Mouse (Mus musculus): ENCODE measurements around the gene Plcl2. TPM values are rescaled to one million over a fixed set of nuclear protein-coding genes. Genes with fewer than 3 reads are reported as not detected.
A peak's percentile ranks its signal among the peaks of the same experiment; 100 is the strongest.
"Not testable (repeated sequence)": the region's sequence is repeated elsewhere in the genome, so short reads cannot be mapped to it uniquely, and the experiment has no call there.

Gene Plcl2
- polyA plus RNA-seq, 1 experiment: 4.3 TPM

GRCm38 (mm10) chr17:50635961-50636585 lies 126.9 kb downstream of the Plcl2 start:
- Histone ChIP-seq H3K4me1 (ENCODE audit: control insufficient read depth, insufficient read depth, low read length) (no peaks in the 10 kb centered on the region), H3K36me3 (ENCODE audit: control insufficient read depth, insufficient read depth, low read length) (no peaks in the 10 kb centered on the region), H3K27ac (ENCODE audit: insufficient read depth, low read depth, low read length) (no peak overlapping the region), H3K4me3 (ENCODE audit: insufficient read depth, low read depth, low read length) (no peak overlapping the region), H3K27me3 (replicated peaks; ENCODE audit: control insufficient read depth, insufficient read depth, low read length) (no peaks in the 10 kb centered on the region)
- TF ChIP-seq CTCF (conservative IDR thresholded peaks at IDR 0.05; ENCODE audit: insufficient read depth, insufficient read length, low read depth, low read length) (no peak), POLR2A (IDR thresholded peaks at IDR 0.05; ENCODE audit: low read depth, low read length) (no peak)
- WGBS: 52% methylated on average over 8 of the region's 8 CpGs
- no peak for DNase-seq

GRCm38 (mm10) chr17:50638791-50639190 lies 129.6 kb downstream of the Plcl2 start:
- Histone ChIP-seq H3K27ac (ENCODE audit: insufficient read depth, low read depth, low read length) (no peak overlapping the region), H3K4me1 (ENCODE audit: control insufficient read depth, insufficient read depth, low read length) (no peaks in the 10 kb centered on the region), H3K36me3 (ENCODE audit: control insufficient read depth, insufficient read depth, low read length) (no peaks in the 10 kb centered on the region), H3K4me3 (ENCODE audit: insufficient read depth, low read depth, low read length) (no peak overlapping the region), H3K27me3 (replicated peaks; ENCODE audit: control insufficient read depth, insufficient read depth, low read length) (no peaks in the 10 kb centered on the region)
- WGBS: 70% methylated on average over 3 of the region's 3 CpGs
- TF ChIP-seq CTCF (conservative IDR thresholded peaks at IDR 0.05; ENCODE audit: insufficient read depth, insufficient read length, low read depth, low read length) (no peak), POLR2A (IDR thresholded peaks at IDR 0.05; ENCODE audit: low read depth, low read length) (no peak)
- DNase-seq: no peak

- Histone ChIP-seq H3K36me3 (ENCODE audit: control insufficient read depth, insufficient read depth, low read length) (no peaks in the 10 kb centered on the region), H3K27ac (ENCODE audit: insufficient read depth, low read depth, low read length) (no peak overlapping the region), H3K4me3 (ENCODE audit: insufficient read depth, low read depth, low read length) (no peak overlapping the region), H3K4me1 (ENCODE audit: control insufficient read depth, insufficient read depth, low read length) (no peaks in the 10 kb centered on the region), H3K27me3 (replicated peaks; ENCODE audit: control insufficient read depth, insufficient read depth, low read length) (no peaks in the 10 kb centered on the region)
- TF ChIP-seq CTCF (conservative IDR thresholded peaks at IDR 0.05; ENCODE audit: insufficient read depth, insufficient read length, low read depth, low read length) (no peak), POLR2A (IDR thresholded peaks at IDR 0.05; ENCODE audit: low read depth, low read length) (no peak)
- no peak for DNase-seq
- WGBS: 99% methylated on average over 2 of the region's 2 CpGs
These were observed 131.9 kb downstream of the Plcl2 start for GRCm38 (mm10) chr17:50641076-50641610.

- no peak overlapping the region for H3K27ac ChIP-seq (ENCODE audit: insufficient read depth, low read depth, low read length)
- TF ChIP-seq POLR2A (IDR thresholded peaks at IDR 0.05; ENCODE audit: low read depth, low read length) (no peak), CTCF (conservative IDR thresholded peaks at IDR 0.05; ENCODE audit: insufficient read depth, insufficient read length, low read depth, low read length) (no peak)
- WGBS: 97% methylated on average over 1 of the region's 1 CpGs
- no peaks in the 10 kb centered on the region for H3K36me3 ChIP-seq (ENCODE audit: control insufficient read depth, insufficient read depth, low read length)
- no peak overlapping the region for H3K4me3 ChIP-seq (ENCODE audit: insufficient read depth, low read depth, low read length)
- no peak for DNase-seq
- no peaks in the 10 kb centered on the region for H3K4me1 ChIP-seq (ENCODE audit: control insufficient read depth, insufficient read depth, low read length)
- no peaks in the 10 kb centered on the region for H3K27me3 ChIP-seq (replicated peaks; ENCODE audit: control insufficient read depth, insufficient read depth, low read length)
These were observed 132.7 kb downstream of the Plcl2 start for GRCm38 (mm10) chr17:50641879-50642278.

- Histone ChIP-seq H3K36me3 (ENCODE audit: control insufficient read depth, insufficient read depth, low read length) (no peaks in the 10 kb centered on the region), H3K27me3 (replicated peaks; ENCODE audit: control insufficient read depth, insufficient read depth, low read length) (no peaks in the 10 kb centered on the region), H3K4me1 (ENCODE audit: control insufficient read depth, insufficient read depth, low read length) (no peaks in the 10 kb centered on the region), H3K27ac (ENCODE audit: insufficient read depth, low read depth, low read length) (no peak overlapping the region), H3K4me3 (ENCODE audit: insufficient read depth, low read depth, low read length) (no peak overlapping the region)
- TF ChIP-seq CTCF (conservative IDR thresholded peaks at IDR 0.05; ENCODE audit: insufficient read depth, insufficient read length, low read depth, low read length) (no peak), POLR2A (IDR thresholded peaks at IDR 0.05; ENCODE audit: low read depth, low read length) (no peak)
- DNase-seq: no peak
- WGBS: 57% methylated on average over 6 of the region's 6 CpGs
These were observed 134.2 kb downstream of the Plcl2 start for GRCm38 (mm10) chr17:50643356-50643755.

- no peak overlapping the region for H3K27ac ChIP-seq (ENCODE audit: insufficient read depth, low read depth, low read length)
- 65% methylated on average over 6 of the region's 6 CpGs for WGBS
- no peaks in the 10 kb centered on the region for H3K27me3 ChIP-seq (replicated peaks; ENCODE audit: control insufficient read depth, insufficient read depth, low read length)
- H3K4me3 ChIP-seq (ENCODE audit: insufficient read depth, low read depth, low read length): no peak overlapping the region
- TF ChIP-seq POLR2A (IDR thresholded peaks at IDR 0.05; ENCODE audit: low read depth, low read length) (no peak), CTCF (conservative IDR thresholded peaks at IDR 0.05; ENCODE audit: insufficient read depth, insufficient read length, low read depth, low read length) (no peak)
- no peaks in the 10 kb centered on the region for H3K36me3 ChIP-seq (ENCODE audit: control insufficient read depth, insufficient read depth, low read length)
- H3K4me1 ChIP-seq (ENCODE audit: control insufficient read depth, insufficient read depth, low read length): no peaks in the 10 kb centered on the region
- no peak for DNase-seq
These were observed 134.8 kb downstream of the Plcl2 start for GRCm38 (mm10) chr17:50643989-50644388.

- not testable (repeated sequence) for H3K36me3 ChIP-seq (ENCODE audit: control insufficient read depth, insufficient read depth, low read length); H3K27ac ChIP-seq (ENCODE audit: insufficient read depth, low read depth, low read length); H3K4me3 ChIP-seq (ENCODE audit: insufficient read depth, low read depth, low read length); H3K27me3 ChIP-seq (replicated peaks; ENCODE audit: control insufficient read depth, insufficient read depth, low read length); H3K4me1 ChIP-seq (ENCODE audit: control insufficient read depth, insufficient read depth, low read length)
- WGBS: 69% methylated on average over 4 of the region's 4 CpGs
- peak; percentile 61 for DNase-seq
These were observed 138.9 kb downstream of the Plcl2 start for GRCm38 (mm10) chr17:50648141-50648540.

Data from kidney, adult 2 months (tissue).